Mouse (Mus musculus) T-cell, adult 2 months (primary cell): ENCODE measurements around the gene H2-Eb2.

Experiments used
- DNase-seq: peaks from one replicate; pipeline ENCODE4 v3.0.0; 2022; ENCODE audit warnings: low spot score

The H2-Eb2 gene

DNA sequence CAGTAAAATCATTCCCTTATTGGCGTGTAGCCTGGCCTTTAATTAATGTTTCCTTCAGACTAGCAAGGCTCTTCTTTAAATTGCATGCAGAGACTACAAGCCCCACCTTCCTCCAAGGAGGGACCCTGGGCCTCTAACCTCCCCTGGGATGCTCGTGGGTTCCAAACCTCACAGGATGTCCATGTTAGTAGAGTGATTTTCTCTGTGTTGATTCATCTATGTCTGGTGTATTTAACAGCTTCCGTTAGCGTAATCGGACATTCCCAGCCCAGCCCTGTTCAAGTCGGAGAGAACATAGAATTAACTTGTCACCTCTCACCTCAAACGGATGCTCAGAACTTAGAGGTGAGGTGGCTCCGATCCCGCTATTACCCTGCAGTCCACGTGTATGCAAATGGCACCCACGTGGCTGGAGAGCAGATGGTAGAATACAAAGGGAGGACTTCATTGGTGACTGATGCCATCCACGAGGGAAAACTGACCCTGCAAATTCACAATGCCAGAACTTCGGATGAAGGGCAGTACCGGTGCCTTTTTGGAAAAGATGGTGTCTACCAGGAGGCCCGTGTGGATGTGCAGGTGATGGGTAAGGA lies 37.6 kb downstream of the H2-Eb2 start:
- no peak for DNase-seq

DNA sequence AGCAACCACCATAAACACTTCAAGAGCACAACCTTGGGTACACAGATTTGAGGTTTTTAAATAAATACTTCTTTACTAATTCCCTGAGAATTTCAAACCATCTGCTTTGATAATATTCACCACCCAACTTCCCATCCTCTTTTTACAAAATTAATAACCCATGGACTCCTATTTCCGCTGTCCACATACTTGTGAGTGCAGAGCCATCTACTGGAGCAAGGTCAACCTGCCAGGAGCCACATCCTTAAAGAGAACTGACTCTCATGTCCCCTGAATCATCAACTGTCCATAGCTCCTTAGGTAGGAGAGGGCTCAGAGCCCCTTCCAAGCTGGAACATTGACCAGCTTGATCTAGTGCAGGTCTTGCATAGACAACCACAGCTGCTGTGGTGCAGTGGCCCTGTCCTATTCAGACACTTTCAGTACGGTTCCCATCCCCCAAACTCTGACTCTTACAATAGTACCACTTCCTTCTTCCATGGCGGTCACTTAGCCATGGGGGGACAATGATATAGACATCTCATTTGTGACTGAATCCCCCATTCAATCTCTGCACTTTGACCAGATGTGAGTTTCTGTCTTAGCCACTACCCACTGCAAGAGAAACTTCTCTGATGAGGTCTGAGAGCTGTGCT lies 38.3 kb downstream of the H2-Eb2 start:
- no peak for DNase-seq

DNA sequence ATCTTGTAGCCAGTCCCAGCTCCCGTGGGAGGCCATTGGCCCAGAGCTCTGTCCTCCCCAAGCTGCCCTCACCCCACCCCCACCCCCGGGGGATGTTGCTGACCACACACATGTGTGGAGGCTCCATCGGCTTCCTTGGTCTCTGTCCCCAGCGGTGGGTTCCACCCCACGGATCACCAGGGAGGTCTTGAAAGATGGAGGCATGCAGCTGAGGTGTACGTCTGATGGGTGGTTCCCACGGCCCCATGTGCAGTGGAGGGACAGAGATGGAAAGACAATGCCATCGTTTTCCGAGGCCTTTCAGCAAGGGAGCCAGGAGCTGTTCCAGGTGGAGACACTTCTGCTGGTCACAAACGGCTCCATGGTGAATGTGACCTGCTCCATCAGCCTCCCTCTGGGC lies 39.6 kb downstream of the H2-Eb2 start:
- no peak for DNase-seq

DNA sequence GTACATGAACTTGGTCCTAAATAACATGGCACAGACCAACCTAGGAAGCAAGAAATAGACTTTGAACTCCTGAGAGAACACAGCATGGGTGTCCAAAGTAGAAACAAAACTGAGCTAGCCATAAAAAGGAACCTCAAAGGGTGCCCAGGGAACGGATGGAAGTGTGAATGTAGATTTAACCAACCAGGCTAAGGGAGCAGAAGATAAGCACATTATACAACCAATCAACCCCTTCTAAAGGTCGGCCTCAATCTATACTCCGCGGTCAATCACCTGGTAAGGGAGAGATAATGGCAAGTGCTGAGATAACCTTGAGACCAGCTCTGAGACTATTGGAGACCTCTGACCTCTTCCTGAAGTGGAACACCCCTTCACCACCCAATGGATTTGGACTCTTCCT lies 45.1 kb downstream of the H2-Eb2 start:
- no peak for DNase-seq

DNA sequence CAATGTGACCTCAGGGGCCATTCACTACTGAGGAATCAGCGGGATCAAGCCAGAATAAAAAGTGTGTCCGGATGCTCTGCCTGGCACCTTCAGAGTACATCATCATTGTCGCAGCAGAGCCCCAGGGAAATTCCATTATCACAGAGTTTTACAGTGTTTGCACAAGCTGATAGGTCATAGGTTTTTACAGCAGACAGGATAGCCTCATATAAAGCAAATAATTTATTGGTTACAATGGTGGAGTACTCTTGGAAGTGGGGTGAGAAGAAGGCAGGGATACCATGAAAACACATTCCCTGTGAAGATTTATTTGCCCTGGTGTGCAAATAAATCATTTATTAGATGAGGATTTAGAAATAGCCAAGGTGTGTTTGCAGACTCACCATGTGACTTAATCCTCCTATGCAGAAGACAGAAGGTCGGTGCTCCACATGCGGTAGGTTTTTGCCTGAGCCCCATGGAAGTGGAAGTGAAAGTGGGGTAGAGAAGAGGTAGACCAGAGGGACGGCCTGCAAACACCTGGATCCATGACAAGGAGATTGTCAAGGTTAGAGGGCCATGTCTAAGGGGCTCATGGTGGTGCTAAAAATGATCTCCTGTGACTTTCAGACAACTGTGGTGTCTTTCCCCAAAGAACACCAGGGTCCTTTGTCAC lies 47.7 kb downstream of the H2-Eb2 start:
- no peak for DNase-seq

DNA sequence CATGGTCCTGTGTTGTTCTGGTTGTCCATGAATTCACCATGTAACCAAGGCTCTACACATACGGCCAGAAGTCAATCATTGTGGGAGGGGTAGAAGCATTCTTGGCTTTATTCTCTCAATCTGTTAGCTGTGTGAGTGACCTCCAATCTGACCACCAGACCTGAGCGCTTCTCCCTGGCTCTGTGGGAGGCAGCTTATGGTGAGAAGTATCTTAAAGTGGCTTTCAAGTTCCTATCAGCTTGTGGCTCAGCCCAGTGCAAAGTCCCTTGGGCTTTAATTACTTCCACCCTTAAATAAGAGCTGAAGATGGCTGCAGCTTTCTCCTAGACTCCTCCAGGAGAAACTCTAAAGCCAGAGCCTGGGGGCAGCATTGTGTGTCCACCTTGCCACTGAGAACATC lies 51.4 kb downstream of the H2-Eb2 start, which contains the start of gene Btnl1:
Btnl1 (plus strand) TSS at position 286 of the 400 bp plus-strand sequence.
- no peak for DNase-seq

DNA sequence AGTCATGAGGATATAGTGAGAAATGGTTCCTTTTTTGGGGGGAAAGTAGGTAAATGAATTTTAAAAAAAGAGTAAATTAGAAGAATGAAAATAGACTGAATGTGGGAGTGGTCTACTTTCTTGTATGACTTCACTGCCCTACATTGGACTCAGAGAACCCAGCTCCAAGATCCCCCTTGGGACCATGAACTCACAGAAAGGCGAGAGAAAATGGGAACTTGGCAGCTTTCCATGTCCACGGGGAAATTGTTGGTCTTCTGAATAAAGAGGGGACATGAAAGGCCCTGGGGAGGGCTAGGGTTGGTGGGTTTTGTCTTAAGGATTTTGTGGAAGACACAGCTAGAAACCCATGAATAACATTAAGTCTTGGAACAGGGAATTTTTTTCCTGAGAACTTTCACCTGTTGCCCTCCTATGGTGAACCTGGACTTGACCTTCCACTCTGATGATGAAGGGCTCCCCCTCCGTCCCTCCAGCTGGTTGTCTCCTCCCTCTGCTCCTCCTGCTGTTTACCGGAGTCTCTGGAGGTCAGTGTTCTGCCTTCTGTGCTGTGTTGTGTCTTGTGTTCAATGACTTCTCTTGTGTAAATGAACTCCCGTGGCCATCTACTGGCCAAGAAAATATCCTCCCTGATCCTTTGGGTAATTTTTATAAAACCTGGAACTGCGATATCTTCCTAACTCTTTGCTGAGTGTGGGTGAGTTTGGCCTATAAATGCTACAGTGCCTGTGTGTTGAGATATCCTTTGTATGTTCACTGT lies 52.2 kb downstream of the H2-Eb2 start:
- DNase-seq, result no peak

DNA sequence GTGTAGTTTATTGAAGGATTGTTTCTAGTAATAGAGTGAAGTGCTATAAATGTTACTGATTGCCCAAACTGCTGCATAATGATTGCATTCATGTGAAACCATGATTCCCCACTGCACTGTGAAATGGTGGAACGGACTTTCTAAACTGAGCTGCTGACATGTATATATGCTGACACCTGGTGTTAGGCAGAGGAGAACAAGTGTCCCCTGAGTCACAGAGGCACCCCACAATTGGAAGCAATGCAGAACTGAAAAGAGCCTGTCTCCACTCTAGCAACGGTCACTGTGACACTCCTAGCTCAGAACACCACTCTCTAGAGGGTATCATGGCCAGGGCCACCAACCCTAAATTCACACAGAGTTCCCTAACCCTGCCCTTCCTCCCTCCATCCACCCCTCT lies 53.3 kb downstream of the H2-Eb2 start:
- DNase-seq, result no peak

DNA sequence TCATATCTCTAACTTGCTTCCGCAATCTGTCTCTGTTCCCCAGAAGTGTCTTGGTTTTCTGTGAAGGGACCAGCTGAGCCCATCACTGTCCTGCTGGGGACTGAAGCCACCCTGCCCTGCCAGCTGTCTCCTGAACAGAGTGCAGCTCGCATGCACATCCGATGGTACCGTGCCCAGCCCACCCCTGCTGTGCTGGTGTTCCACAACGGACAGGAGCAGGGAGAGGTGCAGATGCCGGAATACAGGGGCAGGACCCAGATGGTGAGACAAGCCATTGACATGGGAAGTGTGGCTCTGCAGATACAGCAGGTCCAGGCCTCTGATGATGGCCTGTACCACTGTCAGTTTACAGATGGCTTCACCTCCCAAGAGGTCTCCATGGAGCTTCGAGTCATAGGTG lies 54.0 kb downstream of the H2-Eb2 start:
- no peak for DNase-seq

DNA sequence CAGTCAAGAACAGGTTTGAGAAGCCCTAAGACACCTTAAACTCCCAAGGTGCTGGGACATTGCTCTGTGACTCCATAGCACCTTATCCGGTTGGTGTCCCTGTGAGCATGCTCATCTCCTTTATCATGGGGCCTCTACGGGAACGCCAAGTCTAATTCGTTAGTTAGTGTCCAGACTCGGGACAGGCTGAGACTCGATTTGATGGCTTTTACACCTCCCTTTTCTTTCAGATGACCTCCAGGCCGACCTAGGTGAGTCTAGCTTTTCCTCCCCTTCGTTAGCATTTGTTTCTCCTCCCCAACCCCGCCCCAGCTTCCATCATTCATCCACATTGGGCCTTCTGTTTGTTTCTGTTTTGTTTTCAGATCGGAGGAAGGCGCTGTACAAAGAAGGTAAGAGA lies 56.4 kb downstream of the H2-Eb2 start:
- DNase-seq, result no peak

DNA sequence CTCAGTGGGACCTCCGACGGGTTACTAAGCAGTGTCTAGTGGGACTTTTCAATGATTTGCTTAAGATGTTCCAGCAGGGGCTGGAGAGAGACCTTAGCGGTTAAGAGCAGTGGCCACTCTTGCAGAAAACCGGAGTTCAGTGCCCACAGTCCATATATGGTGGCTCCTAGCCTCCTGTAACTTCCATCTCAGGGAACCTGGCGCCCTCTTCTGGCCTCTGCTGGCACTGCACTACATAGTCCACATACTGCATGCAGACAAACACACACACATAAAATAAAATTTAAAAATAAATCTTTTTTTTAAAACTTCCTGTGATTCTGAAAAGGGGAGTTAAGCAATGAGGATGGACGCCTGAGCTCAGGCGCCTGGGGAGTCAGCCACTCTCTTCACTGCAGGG lies 57.7 kb downstream of the H2-Eb2 start:
- DNase-seq, result no peak

DNA sequence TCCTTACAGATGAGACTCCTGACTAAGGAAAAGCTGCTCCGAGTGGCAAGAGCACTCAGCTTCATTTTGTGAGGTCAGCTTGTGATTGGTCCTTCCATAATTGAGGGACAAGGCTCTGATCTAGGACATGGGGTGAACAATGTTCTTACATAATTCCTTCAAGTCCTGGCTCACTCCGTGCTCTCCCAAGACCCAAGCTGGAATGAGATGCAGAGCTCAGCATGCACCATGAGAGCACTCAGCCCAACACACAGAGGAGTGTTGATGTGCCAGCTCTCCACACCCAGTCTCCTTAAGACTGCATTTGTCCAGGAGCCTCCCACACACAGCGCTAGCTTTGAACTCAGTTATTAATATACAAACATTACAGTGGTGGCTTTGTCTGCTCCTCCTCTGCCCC lies 59.2 kb downstream of the H2-Eb2 start:
- no peak for DNase-seq

DNA sequence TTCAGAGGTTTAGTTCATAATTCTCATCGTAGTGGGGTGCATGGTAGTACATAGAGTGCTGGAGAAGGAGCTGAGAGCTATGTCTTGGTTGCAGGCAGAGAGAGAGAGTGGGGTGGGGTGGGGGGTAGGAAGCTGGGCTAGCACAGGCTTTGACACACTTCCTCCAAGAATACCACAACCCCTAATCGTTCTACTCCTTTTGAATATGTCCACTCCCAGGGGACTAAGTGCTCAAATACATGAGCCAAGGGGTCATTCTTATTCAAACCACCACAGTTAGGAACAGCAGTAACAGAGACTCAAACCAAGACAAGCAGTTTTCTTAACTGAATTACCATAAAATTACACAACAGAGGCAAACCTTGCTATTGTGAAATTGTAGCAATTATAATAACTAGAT lies 61.2 kb downstream of the H2-Eb2 start:
- no peak for DNase-seq

DNA sequence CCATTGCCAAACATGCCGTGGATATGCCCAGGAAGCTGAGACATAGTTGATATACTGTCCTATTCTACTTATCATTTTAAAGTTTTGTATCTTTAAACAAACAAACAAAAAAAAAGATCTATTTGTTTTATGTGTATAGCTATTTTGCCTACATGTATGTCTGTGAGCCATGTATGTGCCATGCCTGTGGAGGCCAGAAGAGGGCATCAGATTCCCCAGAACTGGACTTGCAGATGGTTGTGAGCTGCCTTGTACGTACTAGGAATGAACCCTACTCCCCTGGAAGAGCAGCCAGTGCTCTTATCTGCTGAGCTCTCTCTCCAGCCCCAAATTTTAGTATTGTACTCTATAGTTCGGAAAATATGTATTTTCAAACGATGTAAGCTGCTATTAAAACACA lies 63.0 kb downstream of the H2-Eb2 start:
- peak; percentile 39 for DNase-seq
